Mouse (Mus musculus): ENCODE data around the gene Piwil1. TPM values are rescaled to one million over a fixed set of nuclear protein-coding genes. Genes with fewer than 3 reads are reported as not detected.

The Piwil1 gene
- total and polyA plus RNA-seq, 3 experiments: not detected

DNA sequence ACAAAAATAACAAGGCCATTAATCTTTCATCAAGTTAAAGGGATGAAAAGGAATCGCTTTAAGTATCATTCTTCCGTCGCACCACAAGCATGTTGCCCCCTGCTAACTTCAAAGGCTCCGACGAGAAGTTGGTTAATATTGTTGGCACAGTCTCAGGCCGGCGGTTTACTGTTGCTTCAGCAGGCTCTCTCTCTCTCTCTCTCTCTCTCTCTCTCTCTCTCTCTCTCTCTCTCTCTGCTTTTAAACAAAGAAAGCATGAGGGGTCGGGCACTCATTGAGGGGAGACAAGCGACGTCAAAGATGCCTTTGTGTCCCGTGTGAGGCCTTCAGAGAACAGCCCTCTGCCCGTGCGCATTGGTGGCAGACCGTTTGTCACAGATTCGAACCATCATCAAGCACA, 17.7 kb upstream of the Piwil1 start:
- in situ Hi-C loops (cut with MboI; ENCODE audit: low pct_ligation_motif_present, low pct_unique_long_range_greater_than_20kb, low sequenced_read_pairs) (no loop called here), dilution Hi-C loops (cut with MboI; ENCODE audit: extremely low pct_ligation_motif_present, extremely low pct_unique_long_range_greater_than_20kb, low sequenced_read_pairs) (no loop called here)
- DNase-seq (ENCODE audit: extremely low read depth): no peak
- Histone ChIP-seq H3K9ac (ENCODE audit: insufficient read depth, low read depth) (no peak overlapping the region), H3K27ac (ENCODE audit: insufficient read depth, low read depth) (no peak overlapping the region), H3K4me1 (ENCODE audit: control insufficient read depth in 1 of 2, insufficient read depth in 2 of 2) (no peaks in the 10 kb centered on the region), H3K4me2 (ENCODE audit: insufficient read depth, low read depth, poor library complexity, severe bottlenecking) (no peak overlapping the region), H3K36me3 (replicated peaks in 1 of 2; ENCODE audit: control insufficient read depth in 1 of 2, insufficient read depth in 1 of 2, low read length in 1 of 2) (no peaks in the 10 kb centered on the region), H3K27me3 (replicated peaks) (no peaks in the 10 kb centered on the region), H3K9me3 (replicated peaks; ENCODE audit: low read length) (peaks cover 74% of the 10 kb centered on the region), H3K79me2 (replicated peaks; ENCODE audit: control insufficient read depth, extremely low read depth, insufficient read depth, poor library complexity, severe bottlenecking) (no peaks in the 10 kb centered on the region), H3K4me3 (replicated peaks in 1 of 3; ENCODE audit: low read depth in 2 of 3, low read length in 2 of 3, poor library complexity in 1 of 3) (no peak overlapping the region)
- TF ChIP-seq CTCF (conservative IDR thresholded peaks at IDR 0.05 in 1 of 2, IDR thresholded peaks at IDR 0.05 in 1 of 2; ENCODE audit: low read depth in 2 of 2, low read length in 2 of 2): no peak
- TF ChIP-seq NRF1 (IDR thresholded peaks at IDR 0.05; ENCODE audit: low read depth, low read length): no peak
- no peak for TF ChIP-seq USF2 (conservative IDR thresholded peaks at IDR 0.05; ENCODE audit: low read depth, low read length)
- TF ChIP-seq TBP (conservative IDR thresholded peaks at IDR 0.05; ENCODE audit: low read depth, low read length): no peak
- no peak for TF ChIP-seq USF1 (IDR thresholded peaks at IDR 0.05; ENCODE audit: low read depth, low read length)
- no peak for TF ChIP-seq E2F4 (IDR thresholded peaks at IDR 0.05; ENCODE audit: insufficient replicate concordance, low read depth, low read length)
- TF ChIP-seq NELFE (IDR thresholded peaks at IDR 0.05; ENCODE audit: low read depth, low read length): no peak
- TF ChIP-seq MYC (IDR thresholded peaks at IDR 0.05; ENCODE audit: low read depth, low read length): no peak
- no peak for TF ChIP-seq HCFC1 (IDR thresholded peaks at IDR 0.05; ENCODE audit: low read depth, low read length)
- no peak for TF ChIP-seq ELF1 (IDR thresholded peaks at IDR 0.05; ENCODE audit: low read depth, low read length)
- TF ChIP-seq SIN3A (IDR thresholded peaks at IDR 0.05; ENCODE audit: low read length): no peak
- TF ChIP-seq RCOR1 (conservative IDR thresholded peaks at IDR 0.05; ENCODE audit: low read depth, low read length): no peak
- no peak for TF ChIP-seq MEF2A (IDR thresholded peaks at IDR 0.05; ENCODE audit: borderline replicate concordance, low read depth, low read length)
- no peak for TF ChIP-seq GABPA (IDR thresholded peaks at IDR 0.05; ENCODE audit: insufficient replicate concordance, low read depth, low read length)
- TF ChIP-seq TCF12 (IDR thresholded peaks at IDR 0.05; ENCODE audit: low read depth, low read length): no peak
- no peak for TF ChIP-seq UBTF (IDR thresholded peaks at IDR 0.05; ENCODE audit: low read depth, low read length)
- TF ChIP-seq CHD2 (IDR thresholded peaks at IDR 0.05; ENCODE audit: low read length): no peak
- TF ChIP-seq BHLHE40 (IDR thresholded peaks at IDR 0.05; ENCODE audit: low read depth, low read length): no peak
- no peak for TF ChIP-seq ZMIZ1 (IDR thresholded peaks at IDR 0.05; ENCODE audit: low read depth, low read length)

DNA sequence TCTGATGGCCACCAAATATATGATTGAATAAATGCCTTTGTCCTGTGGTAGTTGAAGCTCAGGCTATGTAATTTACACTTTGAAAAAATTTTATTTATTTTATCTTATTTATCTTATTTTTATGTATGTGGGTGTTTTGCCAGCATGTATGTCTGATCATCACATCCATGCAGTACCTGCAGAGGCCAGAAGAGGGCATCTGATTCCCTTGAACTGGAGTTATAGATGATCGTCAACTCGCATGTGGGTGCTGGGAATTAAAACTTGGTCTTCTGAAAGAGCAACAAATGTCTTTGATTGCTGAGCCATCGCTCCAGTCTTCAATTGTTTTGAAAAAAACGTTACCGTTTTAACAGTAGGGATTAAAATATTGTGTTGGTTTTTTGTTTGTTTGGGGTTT, 15.2 kb upstream of the Piwil1 start:
- Histone ChIP-seq H3K4me1 (ENCODE audit: control insufficient read depth in 1 of 2, insufficient read depth in 2 of 2) (no peaks in the 10 kb centered on the region), H3K79me2 (replicated peaks; ENCODE audit: control insufficient read depth, extremely low read depth, insufficient read depth, poor library complexity, severe bottlenecking) (no peaks in the 10 kb centered on the region), H3K4me2 (ENCODE audit: insufficient read depth, low read depth, poor library complexity, severe bottlenecking) (no peak overlapping the region), H3K9me3 (replicated peaks; ENCODE audit: low read length) (peaks cover 74% of the 10 kb centered on the region), H3K27me3 (replicated peaks) (no peaks in the 10 kb centered on the region), H3K4me3 (replicated peaks in 1 of 3; ENCODE audit: low read depth in 2 of 3, low read length in 2 of 3, poor library complexity in 1 of 3) (no peak overlapping the region), H3K27ac (ENCODE audit: insufficient read depth, low read depth) (no peak overlapping the region), H3K36me3 (replicated peaks in 1 of 2; ENCODE audit: control insufficient read depth in 1 of 2, insufficient read depth in 1 of 2, low read length in 1 of 2) (no peaks in the 10 kb centered on the region), H3K9ac (ENCODE audit: insufficient read depth, low read depth) (no peak overlapping the region)
- in situ Hi-C loops (cut with MboI; ENCODE audit: low pct_ligation_motif_present, low pct_unique_long_range_greater_than_20kb, low sequenced_read_pairs) (no loop called here), dilution Hi-C loops (cut with MboI; ENCODE audit: extremely low pct_ligation_motif_present, extremely low pct_unique_long_range_greater_than_20kb, low sequenced_read_pairs) (no loop called here)
- DNase-seq (ENCODE audit: extremely low read depth): no peak
- no peak for TF ChIP-seq HCFC1 (IDR thresholded peaks at IDR 0.05; ENCODE audit: low read depth, low read length)
- TF ChIP-seq MEF2A (IDR thresholded peaks at IDR 0.05; ENCODE audit: borderline replicate concordance, low read depth, low read length): no peak
- no peak for TF ChIP-seq PAX5 (IDR thresholded peaks at IDR 0.05; ENCODE audit: low read length)
- TF ChIP-seq MYC (IDR thresholded peaks at IDR 0.05; ENCODE audit: low read depth, low read length): no peak
- TF ChIP-seq RCOR1 (conservative IDR thresholded peaks at IDR 0.05; ENCODE audit: low read depth, low read length): no peak
- no peak for TF ChIP-seq USF1 (IDR thresholded peaks at IDR 0.05; ENCODE audit: low read depth, low read length)
- TF ChIP-seq JUN (IDR thresholded peaks at IDR 0.05; ENCODE audit: insufficient read depth, low read depth, low read length): no peak
- no peak for TF ChIP-seq E2F4 (IDR thresholded peaks at IDR 0.05; ENCODE audit: insufficient replicate concordance, low read depth, low read length)
- no peak for TF ChIP-seq MXI1 (IDR thresholded peaks at IDR 0.05; ENCODE audit: low read depth, low read length)
- no peak for TF ChIP-seq POLR2A (IDR thresholded peaks at IDR 0.05; ENCODE audit: low read depth, low read length)
- no peak for TF ChIP-seq BHLHE40 (IDR thresholded peaks at IDR 0.05; ENCODE audit: low read depth, low read length)
- no peak for TF ChIP-seq USF2 (conservative IDR thresholded peaks at IDR 0.05; ENCODE audit: low read depth, low read length)
- no peak for TF ChIP-seq MAFK (IDR thresholded peaks at IDR 0.05; ENCODE audit: insufficient replicate concordance, low read length)
- TF ChIP-seq JUND (conservative IDR thresholded peaks at IDR 0.05; ENCODE audit: low read depth, low read length): no peak
- TF ChIP-seq RAD21 (IDR thresholded peaks at IDR 0.05; ENCODE audit: low read depth, low read length): no peak
- TF ChIP-seq UBTF (IDR thresholded peaks at IDR 0.05; ENCODE audit: low read depth, low read length): no peak

Data from CH12.LX (cell line).